Mouse (Mus musculus): ENCODE data around the gene Ddit4l. TPM values are rescaled to one million over a fixed set of nuclear protein-coding genes. Genes with fewer than 3 reads are reported as not detected.
"Not testable (repeated sequence)": the region's sequence is repeated elsewhere in the genome, so short reads cannot be mapped to it uniquely, and the experiment has no call there.

Ddit4l gene
- polyA plus RNA-seq (2012; rRNA removed), result 0.10 TPM in 2 replicates
- polyA plus RNA-seq (2014; fragmentation: Nextera tagmentation; extraction: Ambion mirVana), result 0.61 and 0.69 TPM in 2 replicates

GRCm38 (mm10) chr3:137621312-137621711 is at the start of gene Ddit4l:
TSS of gene Ddit4l (plus strand) at chr3:137621612.
- not testable (repeated sequence) for H3K4me2 ChIP-seq (ENCODE audit: low read depth)
- WGBS (ENCODE audit: insufficient replicate concordance), result 78% methylated on average over 3 of the region's 3 CpGs

GRCm38 (mm10) chr3:137576146-137576545 is 45.3 kb upstream of the Ddit4l start:
- no peaks in the 10 kb centered on the region for H3K36me3 ChIP-seq (replicated peaks; ENCODE audit: control insufficient read depth, insufficient read depth, low read depth)
- no peak for ATAC-seq (ENCODE audit: insufficient read depth)
- no peaks in the 10 kb centered on the region for H3K27me3 ChIP-seq (ENCODE audit: control insufficient read depth, insufficient read depth, low read length)
- no peak overlapping the region for H3K4me3 ChIP-seq (ENCODE audit: insufficient read depth in 1 of 2, low read depth in 2 of 2, low read length in 2 of 2)
- no peak overlapping the region for H3K9ac ChIP-seq (replicated peaks)
- 71% methylated on average over 4 of the region's 4 CpGs for WGBS (ENCODE audit: insufficient replicate concordance)
- TF ChIP-seq CTCF (IDR thresholded peaks at IDR 0.05; ENCODE audit: low read depth), result no peak
- TF ChIP-seq EP300 (IDR thresholded peaks at IDR 0.05; ENCODE audit: low read depth), result no peak
- H3K9me3 ChIP-seq (ENCODE audit: control insufficient read depth, low read length), result no peaks in the 10 kb centered on the region
- no peak overlapping the region for H3K27ac ChIP-seq
- H3K4me2 ChIP-seq (ENCODE audit: low read depth), result no peak overlapping the region
- DNase-seq (ENCODE audit: low read depth in 3 of 3, low spot score in 3 of 3), result no peak
- H3K4me1 ChIP-seq (replicated peaks; ENCODE audit: control insufficient read depth in 2 of 2, insufficient read depth in 2 of 2, low read length in 1 of 2), result no peaks in the 10 kb centered on the region

More at GRCm38 (mm10) chr3:137621312-137621711, at the start of gene Ddit4l:
- not testable (repeated sequence) for ATAC-seq (ENCODE audit: insufficient read depth); H3K36me3 ChIP-seq (replicated peaks; ENCODE audit: control insufficient read depth, insufficient read depth, low read depth); H3K9ac ChIP-seq (replicated peaks); DNase-seq (ENCODE audit: low read depth in 3 of 3, low spot score in 3 of 3); H3K27me3 ChIP-seq (ENCODE audit: control insufficient read depth, insufficient read depth, low read length); H3K27ac ChIP-seq; H3K9me3 ChIP-seq (ENCODE audit: control insufficient read depth, low read length); H3K4me1 ChIP-seq (replicated peaks; ENCODE audit: control insufficient read depth in 2 of 2, insufficient read depth in 2 of 2, low read length in 1 of 2); H3K4me3 ChIP-seq (ENCODE audit: insufficient read depth in 1 of 2, low read depth in 2 of 2, low read length in 2 of 2)

GRCm38 (mm10) chr3:137586376-137586969 is 34.9 kb upstream of the Ddit4l start:
- no peak for TF ChIP-seq CTCF (IDR thresholded peaks at IDR 0.05; ENCODE audit: low read depth)
- no peak for TF ChIP-seq EP300 (IDR thresholded peaks at IDR 0.05; ENCODE audit: low read depth)
- WGBS (ENCODE audit: insufficient replicate concordance), result 69% methylated on average over 5 of the region's 5 CpGs

GRCm38 (mm10) chr3:137589811-137590210 is 31.6 kb upstream of the Ddit4l start:
- WGBS (ENCODE audit: insufficient replicate concordance), result 49% methylated on average over 4 of the region's 4 CpGs
- ATAC-seq (ENCODE audit: insufficient read depth), result no peak
- Histone ChIP-seq H3K4me3 (ENCODE audit: insufficient read depth in 1 of 2, low read depth in 2 of 2, low read length in 2 of 2) (no peak overlapping the region), H3K4me1 (replicated peaks; ENCODE audit: control insufficient read depth in 2 of 2, insufficient read depth in 2 of 2, low read length in 1 of 2) (no peaks in the 10 kb centered on the region), H3K9ac (replicated peaks) (no peak overlapping the region), H3K9me3 (ENCODE audit: control insufficient read depth, low read length) (no peaks in the 10 kb centered on the region), H3K4me2 (ENCODE audit: low read depth) (no peak overlapping the region), H3K27me3 (ENCODE audit: control insufficient read depth, insufficient read depth, low read length) (no peaks in the 10 kb centered on the region), H3K27ac (no peak overlapping the region), H3K36me3 (replicated peaks; ENCODE audit: control insufficient read depth, insufficient read depth, low read depth) (no peaks in the 10 kb centered on the region)
- TF ChIP-seq EP300 (IDR thresholded peaks at IDR 0.05; ENCODE audit: low read depth) (no peak), CTCF (IDR thresholded peaks at IDR 0.05; ENCODE audit: low read depth) (no peak)
- no peak for DNase-seq (ENCODE audit: low read depth in 3 of 3, low spot score in 3 of 3)

More at GRCm38 (mm10) chr3:137586376-137586969, 34.9 kb upstream of the Ddit4l start:
- Histone ChIP-seq H3K4me1 (replicated peaks; ENCODE audit: control insufficient read depth in 2 of 2, insufficient read depth in 2 of 2, low read length in 1 of 2) (no peaks in the 10 kb centered on the region), H3K9me3 (ENCODE audit: control insufficient read depth, low read length) (no peaks in the 10 kb centered on the region), H3K36me3 (replicated peaks; ENCODE audit: control insufficient read depth, insufficient read depth, low read depth) (no peaks in the 10 kb centered on the region), H3K27me3 (ENCODE audit: control insufficient read depth, insufficient read depth, low read length) (no peaks in the 10 kb centered on the region), H3K27ac (no peak overlapping the region), H3K9ac (replicated peaks) (no peak overlapping the region), H3K4me3 (ENCODE audit: insufficient read depth in 1 of 2, low read depth in 2 of 2, low read length in 2 of 2) (no peak overlapping the region), H3K4me2 (ENCODE audit: low read depth) (no peak overlapping the region)
- ATAC-seq (ENCODE audit: insufficient read depth), result no peak
- no peak for DNase-seq (ENCODE audit: low read depth in 3 of 3, low spot score in 3 of 3)

GRCm38 (mm10) chr3:137594332-137594905 is 27.0 kb upstream of the Ddit4l start:
- no peak overlapping the region for H3K4me3 ChIP-seq (ENCODE audit: insufficient read depth in 1 of 2, low read depth in 2 of 2, low read length in 2 of 2)
- ATAC-seq (ENCODE audit: insufficient read depth), result no peak
- 48% methylated on average over 4 of the region's 4 CpGs for WGBS (ENCODE audit: insufficient replicate concordance)

More at GRCm38 (mm10) chr3:137594332-137594905, 27.0 kb upstream of the Ddit4l start:
- H3K27ac ChIP-seq, result no peak overlapping the region
- TF ChIP-seq EP300 (IDR thresholded peaks at IDR 0.05; ENCODE audit: low read depth) (no peak), CTCF (IDR thresholded peaks at IDR 0.05; ENCODE audit: low read depth) (no peak)
- H3K4me2 ChIP-seq (ENCODE audit: low read depth), result no peak overlapping the region
- H3K4me1 ChIP-seq (replicated peaks; ENCODE audit: control insufficient read depth in 2 of 2, insufficient read depth in 2 of 2, low read length in 1 of 2), result no peaks in the 10 kb centered on the region
- no peak overlapping the region for H3K9ac ChIP-seq (replicated peaks)
- no peaks in the 10 kb centered on the region for H3K27me3 ChIP-seq (ENCODE audit: control insufficient read depth, insufficient read depth, low read length)
- H3K36me3 ChIP-seq (replicated peaks; ENCODE audit: control insufficient read depth, insufficient read depth, low read depth), result no peaks in the 10 kb centered on the region
- H3K9me3 ChIP-seq (ENCODE audit: control insufficient read depth, low read length), result no peaks in the 10 kb centered on the region
- DNase-seq (ENCODE audit: low read depth in 3 of 3, low spot score in 3 of 3), result no peak

All from liver, embryonic 14.5 days (tissue).